Mouse (Mus musculus) hindbrain, postnatal 0 days (tissue): ENCODE measurements around the gene Trf. TPM values are rescaled to one million over a fixed set of nuclear protein-coding genes. Genes with fewer than 3 reads are reported as not detected.

ENCODE experiments used
- ATAC-seq: fragments of 200-750 bp; cut with Nextera tagmentation; 2 replicates; pipeline ENCODE4 v1.8.0; 2017; ENCODE audit warnings: mild to moderate bottlenecking, moderate TSS enrichment, moderate library complexity
- DNase-seq: peaks from one replicate; pipeline ENCODE4 v3.0.0-alpha.2; 2015; ENCODE audit warnings: low spot score
- H3K27ac ChIP-seq: fragments of 300-500 bp; sonication (generic); 2 replicates; pipeline ENCODE4 v1.5.1; 2014; ENCODE audit warnings: mild to moderate bottlenecking
- H3K27me3 ChIP-seq: fragments of 300-500 bp; sonication (generic); 2 replicates; pipeline ENCODE4 v1.6.1; 2014; ENCODE audit warnings: low read length, mixed read lengths; ENCODE audit not compliant: insufficient read depth
- H3K36me3 ChIP-seq: fragments of 300-500 bp; sonication (generic); 2 replicates; pipeline ENCODE4 v1.6.1; 2014; ENCODE audit warnings: low read length, mixed read lengths; ENCODE audit not compliant: insufficient read depth
- H3K4me1 ChIP-seq: fragments of 300-500 bp; sonication (generic); 2 replicates; pipeline ENCODE4 v1.6.1; 2014; ENCODE audit warnings: antibody characterized with exemption, low read length, mixed read lengths; ENCODE audit not compliant: insufficient read depth
- H3K4me2 ChIP-seq: fragments of 300-500 bp; sonication (generic); 2 replicates; pipeline ENCODE4 v1.6.1; 2014; ENCODE audit warnings: low read depth, mild to moderate bottlenecking, low read length, moderate library complexity, mixed read lengths
- H3K4me3 ChIP-seq: fragments of 300-500 bp; sonication (generic); 2 replicates; pipeline ENCODE4 v1.5.1; 2014; ENCODE audit warnings: low read length
- H3K9ac ChIP-seq: fragments of 300-500 bp; sonication (generic); replicated peaks from 2 replicates; pipeline ENCODE4 v1.6.1; 2014; ENCODE audit warnings: mild to moderate bottlenecking, low read length, moderate library complexity, mixed read lengths
- H3K9me3 ChIP-seq: fragments of 300-500 bp; sonication (generic); 2 replicates; pipeline ENCODE4 v1.6.1; 2016; ENCODE audit warnings: low read length, mixed read lengths
- CTCF ChIP-seq: IDR thresholded peaks from 2 replicates; pipeline ENCODE4 v1.5.1; 2016; ENCODE audit warnings: antibody characterized with exemption, control low read depth, low read depth
- WGBS: fragments of 180-500 bp; shearing (Covaris S2); extraction: QIAGEN DNeasy Blood & Tissue Kit; methylation state at CpG from one replicate; pipeline ENCODE4 v1.1.7; 2014; 5-methylcytosine and 5-hydroxymethylcytosine counted together
- polyA plus RNA-seq: library from polyadenylated mRNA; unstranded; fragments of >200 nt; fragmentation: Nextera tagmentation; extraction: Ambion mirVana; gene quantifications from 2 replicates; pipeline ENCODE4 v1.2.1, GENCODE M21; 2015
- total RNA-seq: library from RNA; depleted of rRNA; stranded (reverse); fragments of >200 nt; gene quantifications from 2 replicates; pipeline ENCODE4 v1.2.3, GENCODE M21; 2014

Gene Trf
- total and polyA plus RNA-seq, 2 experiments from 2014 or later = 42.1 to 44.2 TPM

DNA sequence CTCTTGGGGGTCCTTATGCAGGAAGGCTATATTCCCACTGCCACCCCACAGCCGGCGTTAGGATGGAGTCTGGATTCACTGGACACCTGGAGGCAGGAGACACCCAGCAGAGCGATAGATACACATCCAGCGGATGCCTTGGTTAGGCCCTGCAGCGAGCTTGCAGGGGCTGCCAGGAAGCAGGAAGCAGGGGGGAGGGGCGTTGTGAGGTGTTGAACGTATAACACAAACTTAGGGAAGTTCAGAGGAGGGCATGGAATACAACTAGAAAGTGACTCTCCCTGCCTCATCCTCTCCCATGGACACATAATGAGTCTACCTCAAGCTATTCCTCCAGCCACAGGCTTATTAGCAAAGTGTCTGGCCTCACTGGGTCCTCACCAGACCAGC lies 2.8 kb upstream of the Trf start:
- WGBS = 72% methylated on average over 7 of the region's 7 CpGs
- no peak for ATAC-seq
- Histone ChIP-seq H3K4me1 (peaks cover 6% of the 10 kb centered on the region; the same call in 1 of the 2 replicates), H3K9me3 (no peaks in the 10 kb centered on the region), H3K4me2 (no peak overlapping the region), H3K9ac (no peak overlapping the region), H3K27me3 (no peaks in the 10 kb centered on the region), H3K4me3 (no peak overlapping the region), H3K36me3 (no peaks in the 10 kb centered on the region), H3K27ac (no peak overlapping the region)
- no peak for DNase-seq
- no peak for TF ChIP-seq CTCF

DNA sequence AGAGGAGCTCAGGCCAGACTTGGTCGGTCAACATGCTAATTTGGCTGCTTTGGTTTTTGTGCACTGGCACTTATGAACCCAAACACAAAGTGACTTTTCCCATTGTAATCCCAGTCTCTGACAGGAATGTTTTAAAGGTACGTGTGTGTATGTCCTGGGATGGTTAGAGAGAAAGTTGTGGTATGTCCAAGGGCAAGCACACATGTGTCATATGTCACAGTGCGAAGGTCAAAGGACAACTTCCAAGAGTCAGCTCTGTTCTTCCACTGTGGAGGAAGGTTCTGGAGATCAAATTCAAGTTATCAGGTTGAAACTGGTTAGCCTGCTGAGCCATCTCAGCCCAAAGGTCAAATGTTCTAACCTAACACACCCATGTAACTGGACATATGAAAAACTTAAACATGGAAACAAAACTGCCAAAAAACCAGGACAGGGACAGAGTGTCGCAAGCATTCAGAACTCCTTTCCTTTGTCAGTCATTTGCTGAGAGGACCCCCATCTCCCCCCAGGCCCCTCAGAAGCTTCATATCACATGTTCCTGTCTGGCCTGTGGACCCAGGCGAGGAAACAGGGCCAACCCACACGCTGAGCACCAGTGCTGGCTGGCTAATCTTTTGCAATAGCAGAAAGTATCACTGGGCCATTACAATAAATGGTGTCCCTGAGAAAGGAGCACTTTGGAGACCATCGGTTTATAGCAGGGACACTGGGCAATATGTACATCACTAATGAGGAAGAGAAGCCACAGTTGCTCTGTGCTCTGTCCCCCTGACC lies 2.2 kb upstream of the Trf start:
- no peak overlapping the region for H3K4me3 ChIP-seq
- H3K27ac ChIP-seq = no peak overlapping the region
- peaks cover 6% of the 10 kb centered on the region; the same call in 1 of the 2 replicates for H3K4me1 ChIP-seq
- no peak overlapping the region for H3K9ac ChIP-seq
- DNase-seq (no peak), ATAC-seq (no peak)
- TF ChIP-seq CTCF = no peak
- no peaks in the 10 kb centered on the region for H3K36me3 ChIP-seq
- H3K4me2 ChIP-seq = no peak overlapping the region
- no peaks in the 10 kb centered on the region for H3K27me3 ChIP-seq
- 90% methylated on average over 7 of the region's 7 CpGs for WGBS
- H3K9me3 ChIP-seq = no peaks in the 10 kb centered on the region

DNA sequence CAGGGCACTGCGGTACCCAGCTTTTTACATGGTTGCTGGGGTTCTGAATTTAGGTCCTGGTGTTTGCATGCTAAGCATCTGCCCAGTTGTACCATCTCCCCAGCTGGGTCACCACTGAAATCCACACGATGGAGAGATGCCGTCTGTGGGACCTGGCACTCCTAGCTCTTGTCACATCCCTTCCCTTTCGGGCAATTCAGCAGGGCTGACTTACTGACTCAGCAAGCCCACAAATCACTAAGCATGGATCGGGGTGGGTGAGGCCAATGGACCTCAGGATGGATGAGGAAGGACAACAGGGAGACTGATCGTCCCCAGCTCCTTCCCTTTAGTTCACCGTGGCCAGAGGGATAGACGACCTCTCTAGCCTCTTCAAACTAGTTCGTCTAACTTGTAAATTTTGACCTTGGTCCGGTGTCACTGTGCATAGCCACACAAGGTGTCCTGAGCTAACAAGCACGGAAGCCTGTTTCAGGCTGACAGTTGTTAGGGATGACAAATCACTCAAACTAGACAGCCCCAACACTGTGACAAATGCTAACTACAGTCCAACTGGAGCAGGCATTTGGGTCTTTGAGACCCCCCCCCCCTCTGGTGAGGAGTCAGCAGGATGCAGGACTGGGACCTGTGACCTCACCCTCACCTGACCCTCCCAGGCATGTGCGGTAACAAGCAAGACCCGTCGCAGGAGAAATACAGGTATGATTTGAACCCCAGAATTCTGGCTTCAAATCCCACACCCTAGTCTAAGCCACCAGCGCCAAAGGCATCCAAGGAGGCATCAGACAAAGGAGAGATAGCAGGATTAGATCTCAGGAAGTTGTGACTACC lies 992 bp downstream of the Trf start:
- Histone ChIP-seq H3K4me1 (peaks cover 6% of the 10 kb centered on the region; the same call in 1 of the 2 replicates), H3K9ac (no peak overlapping the region), H3K36me3 (no peaks in the 10 kb centered on the region), H3K27ac (no peak overlapping the region), H3K4me2 (no peak overlapping the region), H3K27me3 (no peaks in the 10 kb centered on the region), H3K9me3 (no peaks in the 10 kb centered on the region), H3K4me3 (no peak overlapping the region)
- TF ChIP-seq CTCF = no peak
- ATAC-seq (no peak), DNase-seq (no peak)
- 84% methylated on average over 15 of the region's 15 CpGs for WGBS

DNA sequence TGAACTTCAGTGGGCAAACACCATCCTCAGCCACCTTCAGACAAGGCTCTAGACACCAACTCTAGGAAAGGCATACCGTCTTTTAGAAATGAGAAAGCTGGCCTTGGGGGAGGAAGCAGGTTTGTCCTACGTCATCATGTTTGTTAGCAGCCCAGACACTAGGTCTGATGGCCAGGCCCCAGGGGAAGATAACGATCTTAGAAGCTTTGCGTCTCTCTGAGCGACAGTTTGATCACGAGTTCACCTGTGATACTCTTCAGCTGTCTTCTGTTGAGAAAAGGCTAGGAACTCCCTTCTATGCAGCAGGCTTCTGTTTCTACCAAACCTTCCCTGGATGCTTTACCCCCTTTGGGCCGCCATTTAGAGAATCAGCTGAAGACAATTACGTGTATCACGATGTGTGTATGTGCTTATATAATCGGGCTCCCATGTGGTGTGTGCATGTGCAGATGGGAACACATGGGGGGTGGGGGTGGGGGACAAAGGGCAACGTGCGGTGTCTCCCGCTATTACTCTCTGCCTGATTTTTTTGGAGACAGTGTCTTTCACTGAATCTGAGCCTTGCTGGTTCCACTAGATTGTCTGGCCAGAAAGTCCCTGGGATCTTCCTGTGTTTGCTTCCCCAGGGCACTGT lies 1.8 kb downstream of the Trf start:
- DNase-seq (no peak), ATAC-seq (no peak)
- Histone ChIP-seq H3K4me3 (no peak overlapping the region), H3K9me3 (no peaks in the 10 kb centered on the region), H3K27ac (no peak overlapping the region), H3K36me3 (no peaks in the 10 kb centered on the region), H3K9ac (no peak overlapping the region), H3K4me2 (no peak overlapping the region), H3K27me3 (no peaks in the 10 kb centered on the region), H3K4me1 (peaks cover 6% of the 10 kb centered on the region; the same call in 1 of the 2 replicates)
- no peak for TF ChIP-seq CTCF
- 82% methylated on average over 13 of the region's 13 CpGs for WGBS

DNA sequence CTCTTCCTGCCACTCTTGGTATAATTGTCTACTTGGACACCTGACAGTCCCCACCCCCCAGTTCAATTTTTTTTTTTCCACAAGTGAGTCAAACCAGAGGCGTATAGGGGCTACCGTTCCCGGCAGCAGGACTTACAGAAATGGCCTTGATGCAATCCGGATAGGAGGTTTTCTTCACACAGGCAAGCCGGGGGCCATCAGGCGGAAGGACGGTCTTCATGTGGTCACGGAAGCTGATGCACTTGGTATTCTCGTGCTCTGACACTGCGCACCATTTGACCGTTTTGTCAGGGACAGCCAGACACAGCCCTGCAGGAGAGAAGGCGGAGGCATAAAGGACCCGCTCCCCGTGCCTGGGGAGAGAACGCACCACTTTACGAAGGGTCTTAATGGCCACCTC lies 2.5 kb downstream of the Trf start:
- Histone ChIP-seq H3K4me3 (no peak overlapping the region), H3K27ac (no peak overlapping the region), H3K9ac (no peak overlapping the region), H3K27me3 (no peaks in the 10 kb centered on the region), H3K4me1 (peaks cover 6% of the 10 kb centered on the region; the same call in 1 of the 2 replicates), H3K36me3 (no peaks in the 10 kb centered on the region), H3K4me2 (no peak overlapping the region), H3K9me3 (no peaks in the 10 kb centered on the region)
- no peak for ATAC-seq
- DNase-seq = no peak
- 92% methylated on average over 16 of the region's 16 CpGs for WGBS
- no peak for TF ChIP-seq CTCF

DNA sequence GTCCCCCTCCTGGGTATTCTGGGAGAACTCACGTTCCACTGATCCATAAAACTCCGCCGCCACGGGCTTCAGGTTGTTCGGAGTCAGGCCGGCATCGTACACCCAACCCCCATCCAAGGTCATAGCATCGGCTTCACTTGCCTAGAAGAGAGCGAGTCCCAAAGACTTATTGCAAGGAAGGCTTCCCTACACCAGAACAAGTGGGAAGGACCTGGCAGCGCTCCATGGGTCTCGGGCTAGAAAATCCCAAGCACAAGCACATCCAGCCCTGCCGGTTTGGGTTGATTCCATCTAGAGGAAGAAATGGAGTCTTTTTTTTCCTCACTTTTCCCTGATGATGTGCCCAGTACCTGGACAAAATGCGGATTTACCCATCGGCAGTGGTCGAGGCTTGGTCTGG lies 3.4 kb downstream of the Trf start:
- no peaks in the 10 kb centered on the region for H3K27me3 ChIP-seq
- H3K9ac ChIP-seq = no peak overlapping the region
- no peaks in the 10 kb centered on the region for H3K9me3 ChIP-seq
- peaks cover 6% of the 10 kb centered on the region; the same call in 1 of the 2 replicates for H3K4me1 ChIP-seq
- no peak overlapping the region for H3K27ac ChIP-seq
- no peak for TF ChIP-seq CTCF
- no peak overlapping the region for H3K4me2 ChIP-seq
- 91% methylated on average over 15 of the region's 15 CpGs for WGBS
- DNase-seq (no peak), ATAC-seq (no peak)
- no peaks in the 10 kb centered on the region for H3K36me3 ChIP-seq
- H3K4me3 ChIP-seq = no peak overlapping the region
